Mouse (Mus musculus): ENCODE measurements around the gene Mlf2.

GRCm38 (mm10) chr6:124921539-124921938 is 9.6 kb upstream of the Mlf2 start:
- no peak for TF ChIP-seq GATA1 (IDR thresholded peaks at IDR 0.05; ENCODE audit: borderline replicate concordance, low read length)
- TF ChIP-seq FLI1 (IDR thresholded peaks at IDR 0.05; ENCODE audit: low read length), result no peak
